Mouse (Mus musculus) megakaryocyte-erythroid progenitor cell, adult 5-6 weeks (primary cell): ENCODE results near the gene Thy1. TPM values are rescaled to one million over a fixed set of nuclear protein-coding genes. Genes with fewer than 3 reads are reported as not detected.
A peak's percentile ranks its signal among the peaks of the same experiment; 100 is the strongest.

Experiments used
- ATAC-seq: replicated peaks from 2 replicates; pipeline ENCODE4 v1.8.0; 2016; ENCODE audit warnings: mild to moderate bottlenecking, inconsistent platforms; ENCODE audit not compliant: severe bottlenecking, poor library complexity, low FRiP score, low TSS enrichment
- total RNA-seq, 2 experiments: library from RNA; stranded (forward) in 1 of 2; stranded (reverse) in 1 of 2; fragments of 200-1000, 215-1000 nt in 1 of 2; fragments of >200 nt in 1 of 2; fragmentation: Nextera tagmentation in 1 of 2; gene quantifications; 2 replicates each; pipeline ENCODE4 v1.2.3; 2014 to 2017

Gene Thy1
- total RNA-seq, 2 experiments from 2014 or later, result 3.5 to 20.4 TPM

- ATAC-seq, result no peak
These were observed 10.8 kb downstream of the Thy1 start for GRCm38 (mm10) chr9:44053936-44054335.

- ATAC-seq, result no peak
These were observed 15.4 kb downstream of the Thy1 start for GRCm38 (mm10) chr9:44058606-44059005.

GRCm38 (mm10) chr9:44065177-44065576, 22.0 kb downstream of the Thy1 start:
- no peak for ATAC-seq

GRCm38 (mm10) chr9:44066785-44067225, 23.6 kb downstream of the Thy1 start, which contains the start of gene Usp2:
Gene Usp2 (plus strand): TSS chr9:44067021.
- peak; percentile 95 for ATAC-seq

GRCm38 (mm10) chr9:44067241-44067959, 24.2 kb downstream of the Thy1 start:
- ATAC-seq, result peak; percentile 38

DNA sequence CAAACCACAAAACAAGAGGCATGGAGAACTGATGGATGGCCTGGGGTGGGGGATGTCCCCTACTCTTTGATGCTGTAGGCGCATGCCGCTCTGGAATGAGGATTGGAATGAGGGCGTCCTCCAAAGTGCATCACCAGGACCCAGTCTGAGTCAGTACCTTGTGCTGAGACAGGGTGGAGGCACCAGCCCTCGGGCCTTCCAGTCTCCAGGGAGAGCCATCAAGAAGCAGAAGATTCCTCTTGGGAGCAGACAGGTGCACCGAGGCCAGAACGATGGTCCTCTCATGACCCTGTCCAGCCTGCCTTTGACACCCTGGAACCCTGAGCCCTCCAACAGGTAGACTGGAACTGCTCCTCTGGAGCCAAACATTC, 24.8 kb downstream of the Thy1 start:
- ATAC-seq, result no peak

GRCm38 (mm10) chr9:44069252-44069651, 26.1 kb downstream of the Thy1 start:
- no peak for ATAC-seq

DNA sequence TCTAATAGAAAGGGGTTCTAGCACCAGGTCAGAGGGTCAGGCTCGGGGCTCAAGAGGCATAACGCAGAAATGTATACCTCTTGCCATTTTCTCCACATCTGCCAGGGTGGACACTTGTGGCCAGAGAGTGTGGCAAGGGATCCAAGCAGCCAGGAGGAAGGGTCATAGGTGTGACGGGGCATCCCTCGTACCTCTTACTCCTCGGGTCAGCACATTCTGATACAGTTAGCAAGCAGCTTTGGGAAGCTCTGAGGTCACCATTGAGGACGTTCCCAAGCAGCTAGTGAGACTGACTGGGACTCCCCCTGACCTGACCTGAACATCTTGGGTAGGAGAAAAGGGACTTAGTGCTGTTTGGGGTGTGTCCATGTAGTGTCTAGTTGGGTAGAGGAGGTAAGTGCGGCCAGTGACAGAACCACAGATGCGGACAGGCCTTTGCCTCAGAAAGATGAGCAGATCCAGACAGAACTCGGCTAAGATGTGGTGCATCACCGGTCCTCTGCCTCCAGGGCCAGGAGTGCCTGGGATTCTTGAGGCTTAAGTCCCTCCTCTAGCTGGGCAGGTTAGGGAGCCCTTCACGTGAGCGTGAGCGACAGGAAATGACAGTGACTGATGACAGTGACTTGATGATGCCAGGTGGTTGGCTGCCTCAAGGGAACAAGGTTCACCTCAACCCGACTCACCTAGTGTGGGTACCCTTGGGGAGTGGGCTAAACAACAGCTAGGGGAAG, 27.1 kb downstream of the Thy1 start:
- ATAC-seq, result no peak

- ATAC-seq, result no peak
These were observed 27.7 kb downstream of the Thy1 start for GRCm38 (mm10) chr9:44070844-44071231.

- no peak for ATAC-seq
These were observed 28.9 kb downstream of the Thy1 start for GRCm38 (mm10) chr9:44071914-44072598.

DNA sequence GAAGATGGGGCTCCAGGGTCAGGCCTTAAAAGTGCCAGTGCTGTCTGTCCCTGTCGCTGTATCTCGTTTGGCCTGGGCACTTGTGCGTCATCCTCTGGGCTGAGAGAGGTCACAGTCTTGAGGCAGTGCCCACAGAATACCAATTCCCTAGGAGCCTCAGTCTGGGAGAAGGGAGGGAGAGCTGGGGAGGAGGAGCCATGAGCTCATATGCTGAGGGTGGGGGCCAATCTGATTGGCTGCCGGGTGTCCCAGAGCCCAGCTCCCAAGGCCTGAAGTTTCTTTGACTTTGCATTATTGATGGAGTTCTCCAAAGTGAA, 29.4 kb downstream of the Thy1 start:
- no peak for ATAC-seq

DNA sequence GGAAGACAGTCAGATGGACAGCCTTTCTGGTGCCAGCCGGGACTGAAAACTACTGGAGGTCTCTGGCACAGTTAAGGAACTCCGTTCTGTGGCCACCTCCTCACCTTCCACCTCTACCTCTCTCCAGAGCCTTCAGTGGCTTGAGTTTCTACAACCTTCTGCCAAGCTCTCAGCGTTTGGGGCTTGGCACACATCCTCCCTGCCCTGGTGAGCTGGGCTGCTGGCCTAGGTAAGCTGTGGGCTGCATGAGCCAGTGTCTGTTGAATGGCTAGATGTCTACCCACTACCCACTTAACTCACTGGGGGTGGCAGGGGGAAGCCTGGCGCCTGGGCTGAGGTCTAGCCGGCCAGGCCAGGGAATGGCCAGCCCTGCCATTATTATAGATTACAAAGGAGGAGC, 29.9 kb downstream of the Thy1 start:
- no peak for ATAC-seq

GRCm38 (mm10) chr9:44074395-44075275, 31.5 kb downstream of the Thy1 start:
- ATAC-seq, result no peak

DNA sequence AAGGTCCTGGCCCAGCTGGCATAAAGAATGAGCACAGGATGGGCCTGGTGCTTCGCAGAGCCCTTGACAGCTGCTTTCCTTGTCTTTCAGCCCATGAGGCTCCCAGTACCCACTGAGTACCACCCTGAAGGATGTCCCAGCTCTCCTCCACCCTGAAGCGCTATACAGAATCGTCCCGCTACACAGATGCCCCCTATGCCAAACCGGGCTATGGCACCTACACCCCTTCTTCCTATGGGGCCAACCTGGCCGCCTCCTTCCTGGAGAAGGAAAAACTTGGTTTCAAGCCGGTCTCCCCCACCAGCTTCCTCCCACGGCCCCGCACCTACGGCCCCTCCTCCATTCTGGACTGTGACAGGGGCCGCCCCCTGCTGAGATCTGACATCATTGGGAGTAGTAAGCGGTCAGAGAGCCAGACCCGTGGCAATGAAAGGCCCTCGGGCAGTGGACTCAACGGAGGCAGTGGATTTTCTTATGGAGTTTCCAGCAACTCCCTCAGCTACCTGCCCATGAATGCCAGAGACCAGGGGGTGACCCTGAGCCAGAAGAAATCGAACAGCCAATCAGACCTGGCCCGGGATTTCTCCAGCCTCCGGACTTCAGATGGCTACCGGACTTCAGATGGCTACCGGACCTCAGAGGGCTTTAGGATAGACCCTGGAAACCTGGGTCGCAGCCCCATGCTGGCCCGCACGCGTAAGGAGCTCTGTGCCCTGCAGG, 32.3 kb downstream of the Thy1 start:
- ATAC-seq, result no peak

- ATAC-seq, result no peak
These were observed 33.0 kb downstream of the Thy1 start for GRCm38 (mm10) chr9:44075996-44076763.

DNA sequence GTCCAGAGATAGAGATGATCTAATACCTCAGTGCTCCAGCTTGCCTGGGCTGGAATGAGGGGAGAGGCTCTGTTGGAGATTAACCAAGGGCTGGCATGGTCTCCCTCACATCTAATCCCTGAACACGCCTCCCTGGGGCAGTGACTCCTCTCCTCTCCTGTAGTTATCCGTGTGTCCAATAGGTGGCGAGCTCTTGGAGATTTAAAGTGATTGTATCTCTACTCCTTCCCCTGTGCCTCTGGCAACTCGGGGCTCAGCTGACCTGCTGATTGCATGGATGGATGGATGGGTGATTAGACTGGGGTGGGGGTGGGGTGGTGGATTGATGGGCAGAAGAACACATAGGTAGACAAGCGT, 33.6 kb downstream of the Thy1 start:
- ATAC-seq, result peak; percentile 74

- no peak for ATAC-seq
These were observed 34.2 kb downstream of the Thy1 start for GRCm38 (mm10) chr9:44077266-44077910.
